Mouse (Mus musculus): Measurements from ENCODE around the gene Gm45233.

The Gm45233 gene

GRCm38 (mm10) chr7:43448246-43448645 lies 4.3 kb downstream of the Gm45233 start:
- DNase-seq (ENCODE audit: low spot score in 2 of 2): no peak

- DNase-seq (ENCODE audit: low spot score in 2 of 2): no peak
Measured at GRCm38 (mm10) chr7:43449811-43450210, 5.9 kb downstream of the Gm45233 start.

GRCm38 (mm10) chr7:43451726-43452125 lies 7.8 kb downstream of the Gm45233 start:
- DNase-seq (ENCODE audit: low spot score in 2 of 2): no peak

- DNase-seq (ENCODE audit: low spot score in 2 of 2): peak; percentile 27 to 76
Measured at GRCm38 (mm10) chr7:43452609-43453008, 8.7 kb downstream of the Gm45233 start.

- no peak for DNase-seq (ENCODE audit: low spot score in 2 of 2)
Measured at GRCm38 (mm10) chr7:43453599-43454355, 9.8 kb downstream of the Gm45233 start.

- DNase-seq (ENCODE audit: low spot score in 2 of 2): no peak
Measured at GRCm38 (mm10) chr7:43454371-43454770, 10.4 kb downstream of the Gm45233 start.

- no peak for DNase-seq (ENCODE audit: low spot score in 2 of 2)
Measured at GRCm38 (mm10) chr7:43462851-43463250, 18.9 kb downstream of the Gm45233 start, which contains the start of gene Vsig10l. Vsig10l (plus strand) TSS chr7:43463151.

GRCm38 (mm10) chr7:43463976-43464375 lies 20.0 kb downstream of the Gm45233 start:
- no peak for DNase-seq (ENCODE audit: low spot score in 2 of 2)

- peak in 1 of 2 experiments; percentile 31 for DNase-seq (ENCODE audit: low spot score in 2 of 2)
Measured at GRCm38 (mm10) chr7:43464864-43465343, 21.0 kb downstream of the Gm45233 start.

- DNase-seq (ENCODE audit: low spot score in 2 of 2): peak; percentile 76 to 94
Measured at GRCm38 (mm10) chr7:43465344-43466098, 21.6 kb downstream of the Gm45233 start.

GRCm38 (mm10) chr7:43466099-43466694 lies 22.3 kb downstream of the Gm45233 start:
- DNase-seq (ENCODE audit: low spot score in 2 of 2): peak; percentile 73 to 89

- peak; percentile 20 to 65 for DNase-seq (ENCODE audit: low spot score in 2 of 2)
Measured at GRCm38 (mm10) chr7:43470373-43470772, 26.4 kb downstream of the Gm45233 start.

GRCm38 (mm10) chr7:43475706-43476105 lies 31.8 kb downstream of the Gm45233 start:
- peak in 1 of 2 experiments; percentile 49 for DNase-seq (ENCODE audit: low spot score in 2 of 2)

- DNase-seq (ENCODE audit: low spot score in 2 of 2): no peak
Measured at GRCm38 (mm10) chr7:43476376-43476775, 32.4 kb downstream of the Gm45233 start.

GRCm38 (mm10) chr7:43481191-43481590 lies 37.3 kb downstream of the Gm45233 start:
- no peak for DNase-seq (ENCODE audit: low spot score in 2 of 2)

- DNase-seq (ENCODE audit: low spot score in 2 of 2): no peak
Measured at GRCm38 (mm10) chr7:43482090-43482716, 38.3 kb downstream of the Gm45233 start.

GRCm38 (mm10) chr7:43483236-43483635 lies 39.3 kb downstream of the Gm45233 start:
- DNase-seq (ENCODE audit: low spot score in 2 of 2): peak in 1 of 2 experiments; percentile 30

- no peak for DNase-seq (ENCODE audit: low spot score in 2 of 2)
Measured at GRCm38 (mm10) chr7:43488646-43489045, 44.7 kb downstream of the Gm45233 start.

- DNase-seq (ENCODE audit: low spot score in 2 of 2): no peak
Measured at GRCm38 (mm10) chr7:43489631-43490125, 45.8 kb downstream of the Gm45233 start, which contains the start of gene Iglon5. Iglon5 (minus strand) TSS chr7:43490075.

- DNase-seq (ENCODE audit: low spot score in 2 of 2): no peak
Measured at GRCm38 (mm10) chr7:43490182-43490584, 46.3 kb downstream of the Gm45233 start.

GRCm38 (mm10) chr7:43490861-43491260 lies 46.9 kb downstream of the Gm45233 start:
- no peak for DNase-seq (ENCODE audit: low spot score in 2 of 2)

All from spleen, postnatal 10 days (tissue).